Mouse (Mus musculus): Measurements from ENCODE around the gene Mkrn2os.

DNA sequence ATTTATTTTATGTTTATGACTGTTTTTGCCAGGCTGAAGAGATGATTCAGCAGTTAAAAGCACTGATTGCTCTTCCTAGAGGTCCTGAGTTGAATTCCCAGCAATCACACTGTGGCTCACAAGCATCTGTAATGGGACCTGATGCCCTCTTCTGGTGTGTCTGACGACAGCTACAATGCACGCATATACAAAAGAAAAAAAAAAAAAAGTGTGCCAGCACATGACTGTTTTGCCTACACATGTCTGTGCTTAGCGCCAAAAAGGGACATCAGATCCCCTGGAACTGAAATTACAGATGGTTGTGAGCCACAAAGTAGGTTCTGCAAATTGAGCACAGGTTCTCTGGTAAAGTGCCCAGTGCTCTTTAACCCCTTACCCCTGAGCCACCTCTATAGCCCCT, 50.0 kb downstream of the Mkrn2os start:
- TF ChIP-seq GATA1 (IDR thresholded peaks at IDR 0.05; ENCODE audit: borderline replicate concordance, low read length), result no peak
- no peak for TF ChIP-seq FLI1 (IDR thresholded peaks at IDR 0.05; ENCODE audit: low read length)
